Mouse (Mus musculus) left cerebral cortex, adult 9 months (tissue): Measurements from ENCODE around the gene Ppcdc.

Source experiments
- DNase-seq, 2 experiments: peaks; one replicate each; pipeline ENCODE4 v3.0.0; 2022; ENCODE audit warnings: low spot score in 2 of 2

Ppcdc gene

GRCm38 (mm10) chr9:57439522-57440295 is at the start of gene Ppcdc:
TSS of gene Ppcdc (minus strand) at chr9:57440124.
- DNase-seq = peak; percentile 88 to 96

- DNase-seq = no peak
These were observed 47.9 kb upstream of the Ppcdc start for GRCm38 (mm10) chr9:57487807-57488206.

GRCm38 (mm10) chr9:57485774-57486173 is 45.9 kb upstream of the Ppcdc start:
- peak; percentile 66 to 89 for DNase-seq

- peak; percentile 66 to 73 for DNase-seq
These were observed 29.0 kb upstream of the Ppcdc start for GRCm38 (mm10) chr9:57468914-57469313.

GRCm38 (mm10) chr9:57467896-57468549 is 28.1 kb upstream of the Ppcdc start, which contains the start of gene Scamp5:
TSS of gene Scamp5 (minus strand) at chr9:57468060.
- peak; percentile 77 to 91 for DNase-seq

GRCm38 (mm10) chr9:57467271-57467771 is 27.4 kb upstream of the Ppcdc start:
- DNase-seq = peak; percentile 33 to 55

- no peak for DNase-seq
These were observed 26.2 kb upstream of the Ppcdc start for GRCm38 (mm10) chr9:57466101-57466500.

- DNase-seq = no peak
These were observed 22.9 kb upstream of the Ppcdc start for GRCm38 (mm10) chr9:57462866-57463265.

- no peak for DNase-seq
These were observed 19.8 kb upstream of the Ppcdc start for GRCm38 (mm10) chr9:57459707-57460106.

- no peak for DNase-seq
These were observed 13.6 kb upstream of the Ppcdc start for GRCm38 (mm10) chr9:57453516-57453915.

GRCm38 (mm10) chr9:57452624-57453462 is 12.9 kb upstream of the Ppcdc start:
- no peak for DNase-seq

- DNase-seq = no peak
These were observed 9.8 kb upstream of the Ppcdc start for GRCm38 (mm10) chr9:57449715-57450114.

- no peak for DNase-seq
These were observed 696 bp upstream of the Ppcdc start for GRCm38 (mm10) chr9:57440620-57441019.

- no peak for DNase-seq
These were observed 841 bp downstream of the Ppcdc start for GRCm38 (mm10) chr9:57439083-57439482.

- DNase-seq = no peak
These were observed 1.9 kb downstream of the Ppcdc start for GRCm38 (mm10) chr9:57437896-57438614.

- no peak for DNase-seq
These were observed 3.8 kb downstream of the Ppcdc start for GRCm38 (mm10) chr9:57436166-57436565.

- DNase-seq = no peak
These were observed 5.3 kb downstream of the Ppcdc start for GRCm38 (mm10) chr9:57434405-57435165.

GRCm38 (mm10) chr9:57433097-57434032 is 6.6 kb downstream of the Ppcdc start:
- peak; percentile 65 to 84 for DNase-seq

- DNase-seq = no peak
These were observed 7.4 kb downstream of the Ppcdc start for GRCm38 (mm10) chr9:57432480-57432879.
